Mouse (Mus musculus) CH12.LX (cell line): ENCODE results near the gene Serinc5. TPM values are rescaled to one million over a fixed set of nuclear protein-coding genes. Genes with fewer than 3 reads are reported as not detected.

Source experiments
- DNase-seq: peaks from one replicate; pipeline ENCODE4 v3.0.0-alpha.2; 2013; ENCODE audit errors: extremely low read depth
- H3K27ac ChIP-seq: 2 replicates; pipeline ENCODE4 v1.5.1; 2012; ENCODE audit warnings: low read depth, mild to moderate bottlenecking, control low read depth, moderate library complexity; ENCODE audit not compliant: insufficient read depth
- H3K27me3 ChIP-seq: replicated peaks from 2 replicates; pipeline ENCODE3; 2012; ENCODE audit warnings: inconsistent platforms
- H3K36me3 ChIP-seq, 2 experiments: replicated peaks in 1 of 2; 2 replicates each; pipeline versions ENCODE3 to v1.6.1; 2012; ENCODE audit warnings: inconsistent platforms in 1 of 2, low read length in 1 of 2, mild to moderate bottlenecking in 1 of 2, mixed read lengths in 1 of 2, moderate library complexity in 1 of 2; ENCODE audit not compliant: control insufficient read depth in 1 of 2, insufficient read depth in 1 of 2
- H3K4me1 ChIP-seq, 2 experiments: 2 replicates each; pipeline ENCODE4 v1.6.1; 2012; ENCODE audit warnings: inconsistent platforms in 1 of 2, moderate library complexity in 1 of 2; ENCODE audit not compliant: insufficient read depth in 2 of 2, control insufficient read depth in 1 of 2
- H3K4me2 ChIP-seq: 2 replicates; pipeline ENCODE4 v1.6.1; 2012; ENCODE audit warnings: low read depth, mild to moderate bottlenecking, control low read depth; ENCODE audit not compliant: poor library complexity, insufficient read depth, severe bottlenecking
- H3K4me3 ChIP-seq, 3 experiments: fragments of 150-350 bp in 1 of 3; sonication (generic) in 1 of 3; replicated peaks in 1 of 3; 2 replicates each; pipeline versions ENCODE3 to v1.5.1; 2011 to 2012; ENCODE audit warnings: low read depth in 2 of 3, low read length in 2 of 3, mild to moderate bottlenecking in 2 of 3, moderate library complexity in 2 of 3, control low read depth in 1 of 3, improper control_type of control experiment in 1 of 3, inconsistent platforms in 1 of 3, mixed read lengths in 1 of 3; ENCODE audit not compliant: poor library complexity in 1 of 3
- H3K79me2 ChIP-seq: replicated peaks from 2 replicates; pipeline ENCODE4 v1.6.1; 2012; ENCODE audit warnings: mild to moderate bottlenecking, moderate library complexity; ENCODE audit not compliant: control insufficient read depth, poor library complexity, insufficient read depth, severe bottlenecking; ENCODE audit errors: extremely low read depth
- H3K9ac ChIP-seq: 2 replicates; pipeline ENCODE4 v1.6.1; 2012; ENCODE audit warnings: low read depth, mild to moderate bottlenecking, control low read depth, moderate library complexity; ENCODE audit not compliant: insufficient read depth
- H3K9me3 ChIP-seq: replicated peaks from 2 replicates; pipeline ENCODE3; 2012; ENCODE audit warnings: low read length, inconsistent platforms, mixed read lengths
- BHLHE40 ChIP-seq: IDR thresholded peaks from 2 replicates; pipeline ENCODE4 v1.6.1; 2011; ENCODE audit warnings: mild to moderate bottlenecking, low read depth, low read length, improper control_type of control experiment
- CHD1 ChIP-seq: IDR thresholded peaks from 2 replicates; pipeline ENCODE4 v1.6.1; 2012; ENCODE audit warnings: low read depth, low read length, improper control_type of control experiment, inconsistent platforms
- E2F4 ChIP-seq: IDR thresholded peaks from 2 replicates; pipeline ENCODE4 v1.6.1; 2011; ENCODE audit warnings: low read depth, low read length, improper control_type of control experiment; ENCODE audit not compliant: insufficient replicate concordance
- ELF1 ChIP-seq: IDR thresholded peaks from 2 replicates; pipeline ENCODE4 v1.6.1; 2014; ENCODE audit warnings: low read depth, mild to moderate bottlenecking, inconsistent platforms, low read length, improper control_type of control experiment
- EP300 ChIP-seq: IDR thresholded peaks from 2 replicates; pipeline ENCODE4 v1.6.1; 2011; ENCODE audit warnings: low read length, improper control_type of control experiment
- GABPA ChIP-seq: IDR thresholded peaks from 2 replicates; pipeline ENCODE4 v1.6.1; 2012; ENCODE audit warnings: low read depth, low read length, improper control_type of control experiment, inconsistent platforms; ENCODE audit not compliant: insufficient replicate concordance
- JUN ChIP-seq: IDR thresholded peaks from 2 replicates; pipeline ENCODE4 v1.6.1; 2011; ENCODE audit warnings: low read depth, mild to moderate bottlenecking, low read length, improper control_type of control experiment, moderate library complexity; ENCODE audit not compliant: insufficient read depth
- KAT2A ChIP-seq: IDR thresholded peaks from 2 replicates; pipeline ENCODE4 v1.6.1; 2012; ENCODE audit warnings: low read length, improper control_type of control experiment, inconsistent platforms; ENCODE audit not compliant: insufficient replicate concordance
- MAFK ChIP-seq: IDR thresholded peaks from 2 replicates; pipeline ENCODE4 v1.6.1; 2011; ENCODE audit warnings: low read length, improper control_type of control experiment; ENCODE audit not compliant: insufficient replicate concordance
- MAX ChIP-seq: IDR thresholded peaks from 2 replicates; pipeline ENCODE4 v1.6.1; 2011; ENCODE audit warnings: low read length, improper control_type of control experiment
- MXI1 ChIP-seq: IDR thresholded peaks from 2 replicates; pipeline ENCODE4 v1.6.1; 2011; ENCODE audit warnings: mild to moderate bottlenecking, low read depth, low read length, improper control_type of control experiment
- POLR2A ChIP-seq: IDR thresholded peaks from 2 replicates; pipeline ENCODE4 v1.6.1; 2011; ENCODE audit warnings: low read depth, mild to moderate bottlenecking, improper control_type of control experiment, low read length
- POLR2AphosphoS2 ChIP-seq: IDR thresholded peaks from 2 replicates; pipeline ENCODE4 v1.6.1; 2011; ENCODE audit warnings: low read depth, low read length, improper control_type of control experiment
- RAD21 ChIP-seq: IDR thresholded peaks from 2 replicates; pipeline ENCODE4 v1.6.1; 2011; ENCODE audit warnings: low read depth, mild to moderate bottlenecking, low read length, improper control_type of control experiment, moderate library complexity
- RCOR1 ChIP-seq: conservative IDR thresholded peaks from 2 replicates; pipeline ENCODE4 v1.6.1; 2012; ENCODE audit warnings: low read depth, mild to moderate bottlenecking, inconsistent platforms, low read length, improper control_type of control experiment
- TBP ChIP-seq: conservative IDR thresholded peaks from 2 replicates; pipeline ENCODE4 v1.6.1; 2011; ENCODE audit warnings: low read depth, low read length, improper control_type of control experiment
- UBTF ChIP-seq: IDR thresholded peaks from 2 replicates; pipeline ENCODE4 v1.6.1; 2012; ENCODE audit warnings: low read depth, mild to moderate bottlenecking, inconsistent platforms, low read length, improper control_type of control experiment, moderate library complexity
- USF1 ChIP-seq: IDR thresholded peaks from 2 replicates; pipeline ENCODE4 v1.6.1; 2014; ENCODE audit warnings: low read depth, mild to moderate bottlenecking, inconsistent platforms, low read length, improper control_type of control experiment
- USF2 ChIP-seq: conservative IDR thresholded peaks from 2 replicates; pipeline ENCODE4 v1.6.1; 2011; ENCODE audit warnings: low read depth, low read length, improper control_type of control experiment
- ZNF384 ChIP-seq: IDR thresholded peaks from 2 replicates; pipeline ENCODE4 v1.6.1; 2012; ENCODE audit warnings: low read depth, low read length, improper control_type of control experiment, inconsistent platforms
- dilution Hi-C: fragments of 300-500 bp; cut with MboI; formaldehyde crosslinking; loops from 2 replicates; pipeline ENCODE4 v1.14.3; 2020; ENCODE audit warnings: low sequenced_read_pairs; ENCODE audit not compliant: extremely low pct_unique_long_range_greater_than_20kb, extremely low pct_ligation_motif_present
- in situ Hi-C: fragments of 300-500 bp; cut with MboI; formaldehyde crosslinking; loops from 3 replicates; pipeline ENCODE4 v1.14.3; 2019; ENCODE audit warnings: low sequenced_read_pairs, low pct_ligation_motif_present, low pct_unique_long_range_greater_than_20kb, mixed read lengths
- polyA plus RNA-seq: library from polyadenylated mRNA; unstranded; fragments of >175 nt; gene quantifications from 2 replicates; pipeline ENCODE4 v1.2.1, GENCODE M21; 2012; ENCODE audit warnings: low read depth; ENCODE audit not compliant: insufficient read length
- total RNA-seq, 2 experiments: library from RNA; depleted of rRNA; stranded (reverse); fragments of 300-350 nt in 1 of 2; fragments of >200 nt in 1 of 2; gene quantifications; 2 replicates each; pipeline ENCODE4 v1.2.3; 2012 to 2014

The Serinc5 gene
- total and polyA plus RNA-seq, 3 experiments = 1.9 to 5.2 (median 4.3) TPM

GRCm38 (mm10) chr13:92668214-92668985, 57.5 kb downstream of the Serinc5 start:
- TF ChIP-seq ELF1 = no peak
- no peak for TF ChIP-seq POLR2AphosphoS2
- no peak for TF ChIP-seq KAT2A
- TF ChIP-seq USF1 = no peak
- no peak for TF ChIP-seq UBTF
- TF ChIP-seq MAFK = no peak
- in situ Hi-C loops (no loop called here), dilution Hi-C loops (no loop called here)
- no peak for DNase-seq
- Histone ChIP-seq H3K79me2 (no peaks in the 10 kb centered on the region), H3K27ac (no peak overlapping the region), H3K27me3 (no peaks in the 10 kb centered on the region), H3K4me3 (no peak overlapping the region), H3K9me3 (no peaks in the 10 kb centered on the region), H3K4me2 (no peak overlapping the region), H3K36me3 (no peaks in the 10 kb centered on the region), H3K4me1 (peaks cover 1 to 8% of the 10 kb centered on the region in 2 experiments; a peak in 3 of 4 replicates), H3K9ac (no peak overlapping the region)

GRCm38 (mm10) chr13:92671727-92672126, 60.8 kb downstream of the Serinc5 start:
- Histone ChIP-seq H3K9me3 (no peaks in the 10 kb centered on the region), H3K79me2 (no peaks in the 10 kb centered on the region), H3K27me3 (no peaks in the 10 kb centered on the region), H3K4me1 (peaks cover 18 to 21% of the 10 kb centered on the region in 2 experiments), H3K36me3 (no peaks in the 10 kb centered on the region), H3K9ac (no peak overlapping the region), H3K4me2 (no peak overlapping the region), H3K4me3 (no peak overlapping the region), H3K27ac (no peak overlapping the region)
- in situ Hi-C loops = no loop called here
- TF ChIP-seq MXI1 (no peak), POLR2A (no peak), USF2 (no peak), MAX (no peak), RAD21 (no peak), UBTF (no peak), JUN (no peak), E2F4 (no peak), KAT2A (no peak), TBP (no peak), EP300 (no peak), BHLHE40 (no peak), ZNF384 (no peak), GABPA (no peak), RCOR1 (no peak), CHD1 (no peak)
- no peak for DNase-seq
- dilution Hi-C loops = no loop called here
